Mouse (Mus musculus) stomach, embryonic 15.5 days (tissue): ENCODE measurements around the gene Mgat4e. TPM values are rescaled to one million over a fixed set of nuclear protein-coding genes. Genes with fewer than 3 reads are reported as not detected.

Experiments used
- ATAC-seq: fragments of 200-750 bp; cut with Nextera tagmentation; 2 replicates; pipeline ENCODE4 v1.8.0; 2017; ENCODE audit warnings: low read depth, moderate number of reproducible peaks, moderate TSS enrichment; ENCODE audit not compliant: insufficient read depth, low FRiP score
- H3K27ac ChIP-seq: fragments of 300-500 bp; sonication (generic); 2 replicates; pipeline ENCODE4 v1.5.1; 2015; ENCODE audit warnings: mild to moderate bottlenecking, inconsistent platforms
- H3K27me3 ChIP-seq: fragments of 300-500 bp; sonication (generic); replicated peaks from 2 replicates; pipeline ENCODE4 v1.6.1; 2015; ENCODE audit warnings: inconsistent platforms
- H3K36me3 ChIP-seq: fragments of 300-500 bp; sonication (generic); 2 replicates; pipeline ENCODE4 v1.6.1; 2015; ENCODE audit warnings: inconsistent platforms
- H3K4me1 ChIP-seq: fragments of 300-500 bp; sonication (generic); 2 replicates; pipeline ENCODE4 v1.6.1; 2015; ENCODE audit warnings: inconsistent platforms
- H3K4me2 ChIP-seq: fragments of 300-500 bp; sonication (generic); 2 replicates; pipeline ENCODE4 v1.6.1; 2015; ENCODE audit warnings: mild to moderate bottlenecking, inconsistent platforms
- H3K4me3 ChIP-seq: fragments of 300-500 bp; sonication (generic); replicated peaks from 2 replicates; pipeline ENCODE4 v1.5.1; 2015; ENCODE audit warnings: inconsistent platforms
- H3K9ac ChIP-seq: fragments of 300-500 bp; sonication (generic); 2 replicates; pipeline ENCODE4 v1.6.1; 2015; ENCODE audit warnings: inconsistent platforms
- H3K9me3 ChIP-seq: fragments of 300-500 bp; sonication (generic); 2 replicates; pipeline ENCODE4 v1.6.1; 2016; ENCODE audit warnings: inconsistent platforms
- WGBS: fragments of 180-500 bp; shearing (Covaris S2); methylation state at CpG from one replicate; pipeline ENCODE4 v1.1.7; 2015; 5-methylcytosine and 5-hydroxymethylcytosine counted together
- polyA plus RNA-seq: library from polyadenylated mRNA; unstranded; fragments of >200 nt; fragmentation: Nextera tagmentation; extraction: Ambion mirVana; gene quantifications from 2 replicates; pipeline ENCODE4 v1.2.1, GENCODE M21; 2015

Mgat4e gene
- polyA plus RNA-seq: not detected in 2 replicates

- Histone ChIP-seq H3K4me3 (no peak within 1 kb of the TSS), H3K27me3 (no peaks in the 10 kb centered on the region), H3K4me1 (no peaks in the 10 kb centered on the region), H3K36me3 (no peaks in the 10 kb centered on the region), H3K9ac (no peak within 1 kb of the TSS), H3K9me3 (no peaks in the 10 kb centered on the region), H3K27ac (no peak within 1 kb of the TSS), H3K4me2 (no peak within 1 kb of the TSS)
- ATAC-seq: no peak
- 51% methylated on average over 7 of the region's 7 CpGs for WGBS
Observed at GRCm38 (mm10) chr1:134549632-134550132, at the start of gene Mgat4e. Mgat4e (minus strand) TSS chr1:134549682.

- Histone ChIP-seq H3K27ac (no peak overlapping the region), H3K9ac (no peak overlapping the region), H3K4me1 (no peaks in the 10 kb centered on the region), H3K9me3 (no peaks in the 10 kb centered on the region), H3K4me2 (no peak overlapping the region), H3K4me3 (no peak overlapping the region), H3K36me3 (peaks cover 54% of the 10 kb centered on the region), H3K27me3 (no peaks in the 10 kb centered on the region)
- no peak for ATAC-seq
- WGBS: 76% methylated on average over 9 of the region's 9 CpGs
Observed at GRCm38 (mm10) chr1:134597339-134598054, 48.0 kb upstream of the Mgat4e start.

GRCm38 (mm10) chr1:134591773-134592172 is 42.3 kb upstream of the Mgat4e start:
- Histone ChIP-seq H3K4me1 (no peaks in the 10 kb centered on the region), H3K9me3 (no peaks in the 10 kb centered on the region), H3K27ac (no peak overlapping the region), H3K27me3 (no peaks in the 10 kb centered on the region), H3K36me3 (peaks cover 30% of the 10 kb centered on the region), H3K4me2 (no peak overlapping the region), H3K9ac (no peak overlapping the region), H3K4me3 (no peak overlapping the region)
- no peak for ATAC-seq
- WGBS: 86% methylated on average over 2 of the region's 2 CpGs

GRCm38 (mm10) chr1:134589676-134590075 is 40.2 kb upstream of the Mgat4e start:
- Histone ChIP-seq H3K4me3 (no peak overlapping the region), H3K9me3 (no peaks in the 10 kb centered on the region), H3K4me1 (no peaks in the 10 kb centered on the region), H3K4me2 (no peak overlapping the region), H3K27ac (no peak overlapping the region), H3K36me3 (peaks cover 25% of the 10 kb centered on the region), H3K27me3 (no peaks in the 10 kb centered on the region), H3K9ac (no peak overlapping the region)
- no peak for ATAC-seq

- H3K4me2 ChIP-seq: no peak overlapping the region
- H3K27me3 ChIP-seq: no peaks in the 10 kb centered on the region
- peaks cover 14% of the 10 kb centered on the region; the same call in 1 of the 2 replicates for H3K4me1 ChIP-seq
- 0 out of 2 replicates have a peak overlapping the region, but pooled peaks have one; percentile 26 for H3K27ac ChIP-seq
- H3K9ac ChIP-seq: no peak overlapping the region
- no peak overlapping the region for H3K4me3 ChIP-seq
- H3K36me3 ChIP-seq: 0 out of 2 replicates have a peak, but pooled peaks cover 8% of the 10 kb centered on the region
- H3K9me3 ChIP-seq: no peaks in the 10 kb centered on the region
- ATAC-seq: peak; percentile 39; the same call in 1 of the 2 replicates
- 42% methylated on average over 3 of the region's 3 CpGs for WGBS
Observed at GRCm38 (mm10) chr1:134583560-134583959, 34.1 kb upstream of the Mgat4e start.

GRCm38 (mm10) chr1:134580796-134581195 is 31.3 kb upstream of the Mgat4e start:
- Histone ChIP-seq H3K4me2 (no peak overlapping the region), H3K4me3 (no peak overlapping the region), H3K27ac (no peak overlapping the region), H3K4me1 (peaks cover 14% of the 10 kb centered on the region; the same call in 1 of the 2 replicates), H3K27me3 (no peaks in the 10 kb centered on the region), H3K36me3 (no peaks in the 10 kb centered on the region), H3K9me3 (no peaks in the 10 kb centered on the region), H3K9ac (no peak overlapping the region)
- WGBS: 89% methylated on average over 2 of the region's 2 CpGs
- no peak for ATAC-seq

- 80% methylated on average over 6 of the region's 6 CpGs for WGBS
- Histone ChIP-seq H3K4me2 (no peak overlapping the region), H3K9me3 (no peaks in the 10 kb centered on the region), H3K27me3 (no peaks in the 10 kb centered on the region), H3K4me3 (no peak overlapping the region), H3K4me1 (peaks cover 5% of the 10 kb centered on the region; the same call in 1 of the 2 replicates), H3K27ac (no peak overlapping the region), H3K9ac (no peak overlapping the region), H3K36me3 (no peaks in the 10 kb centered on the region)
- ATAC-seq: no peak
Observed at GRCm38 (mm10) chr1:134577384-134578120, 28.1 kb upstream of the Mgat4e start.

- H3K36me3 ChIP-seq: no peaks in the 10 kb centered on the region
- no peak overlapping the region for H3K4me2 ChIP-seq
- no peak overlapping the region for H3K4me3 ChIP-seq
- H3K27ac ChIP-seq: no peak overlapping the region
- no peaks in the 10 kb centered on the region for H3K4me1 ChIP-seq
- H3K9ac ChIP-seq: no peak overlapping the region
- H3K27me3 ChIP-seq: no peaks in the 10 kb centered on the region
- no peak for ATAC-seq
- WGBS: 65% methylated on average over 5 of the region's 5 CpGs
- no peaks in the 10 kb centered on the region for H3K9me3 ChIP-seq
Observed at GRCm38 (mm10) chr1:134573932-134574315, 24.4 kb upstream of the Mgat4e start.

GRCm38 (mm10) chr1:134573300-134573931 is 23.9 kb upstream of the Mgat4e start:
- no peaks in the 10 kb centered on the region for H3K36me3 ChIP-seq
- H3K9me3 ChIP-seq: no peaks in the 10 kb centered on the region
- no peak for ATAC-seq
- H3K4me1 ChIP-seq: no peaks in the 10 kb centered on the region
- 67% methylated on average over 1 of the region's 1 CpGs for WGBS
- no peak overlapping the region for H3K27ac ChIP-seq
- no peak overlapping the region for H3K9ac ChIP-seq
- H3K4me3 ChIP-seq: no peak overlapping the region
- H3K4me2 ChIP-seq: no peak overlapping the region
- no peaks in the 10 kb centered on the region for H3K27me3 ChIP-seq

- H3K9me3 ChIP-seq: no peaks in the 10 kb centered on the region
- WGBS: 73% methylated on average over 3 of the region's 3 CpGs
Observed at GRCm38 (mm10) chr1:134570631-134571030, 21.1 kb upstream of the Mgat4e start.

GRCm38 (mm10) chr1:134570171-134570570 is 20.7 kb upstream of the Mgat4e start:
- Histone ChIP-seq H3K9ac (no peak overlapping the region), H3K27me3 (no peaks in the 10 kb centered on the region), H3K36me3 (no peaks in the 10 kb centered on the region), H3K4me2 (no peak overlapping the region), H3K27ac (no peak overlapping the region), H3K9me3 (no peaks in the 10 kb centered on the region), H3K4me1 (no peaks in the 10 kb centered on the region), H3K4me3 (no peak overlapping the region)
- 89% methylated on average over 9 of the region's 9 CpGs for WGBS
- ATAC-seq: no peak

More at GRCm38 (mm10) chr1:134570631-134571030, 21.1 kb upstream of the Mgat4e start:
- ATAC-seq: no peak
- Histone ChIP-seq H3K27ac (no peak overlapping the region), H3K27me3 (no peaks in the 10 kb centered on the region), H3K4me1 (no peaks in the 10 kb centered on the region), H3K4me2 (no peak overlapping the region), H3K4me3 (no peak overlapping the region), H3K36me3 (no peaks in the 10 kb centered on the region), H3K9ac (no peak overlapping the region)

- no peak overlapping the region for H3K27ac ChIP-seq
- no peaks in the 10 kb centered on the region for H3K36me3 ChIP-seq
- no peak overlapping the region for H3K4me3 ChIP-seq
- H3K4me1 ChIP-seq: peaks cover 9% of the 10 kb centered on the region
- no peak for ATAC-seq
- no peak overlapping the region for H3K4me2 ChIP-seq
- WGBS: 34% methylated on average over 1 of the region's 1 CpGs
- H3K27me3 ChIP-seq: no peaks in the 10 kb centered on the region
- H3K9me3 ChIP-seq: no peaks in the 10 kb centered on the region
- no peak overlapping the region for H3K9ac ChIP-seq
Observed at GRCm38 (mm10) chr1:134567511-134567910, 18.0 kb upstream of the Mgat4e start.
